Mouse (Mus musculus) bone marrow macrophage, adult 2 months (primary cell): Measurements from ENCODE around the gene Tmeff2.

ENCODE experiments used
- CTCF ChIP-seq: IDR thresholded peaks from 2 replicates; pipeline ENCODE4 v1.5.1; 2012; ENCODE audit warnings: low read depth, mild to moderate bottlenecking, low read length, moderate library complexity
- POLR2A ChIP-seq: IDR thresholded peaks from 2 replicates; pipeline ENCODE4 v1.6.1; 2012; ENCODE audit warnings: mild to moderate bottlenecking, low read depth, low read length, borderline replicate concordance

DNA sequence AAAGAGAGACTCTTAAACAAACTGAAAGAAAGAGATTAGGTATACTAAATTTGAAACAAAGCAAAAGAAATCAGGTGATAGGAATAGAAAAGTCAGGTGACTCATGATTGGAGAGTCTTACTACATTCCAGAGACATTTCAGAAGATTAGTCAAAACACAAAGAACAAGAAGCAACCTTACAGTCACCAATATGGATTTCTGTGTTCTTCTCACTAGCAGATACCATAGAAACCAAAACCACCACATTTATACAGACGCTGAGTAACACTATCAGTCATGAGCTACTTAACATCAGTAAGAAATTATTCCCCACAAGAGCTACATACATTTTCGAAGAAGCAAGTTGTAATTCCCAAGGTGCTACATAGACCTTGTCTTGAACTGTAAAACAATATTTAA is 165.2 kb downstream of the Tmeff2 start:
- TF ChIP-seq CTCF, result no peak
- TF ChIP-seq POLR2A, result no peak
